Comparison of ENCODE assay signal across 14 mouse cellular contexts in genomic region chr4:131907912-131908311, GRCm38 (mm10). TPM values are rescaled to one million over a fixed set of nuclear protein-coding genes. Genes with fewer than 3 reads are reported as not detected.
DNase-seq lines count a peak whose midpoint lies in the region; ATAC-seq and TF ChIP-seq lines count a peak whose summit lies in the region.
"Had no signal": no experiment of that assay in that cellular context is flagged by ENCODE, and none has a peak within 500 bp of the region (broad histone marks: within the 10 kb centered on the region; RNA-seq: fewer than 3 reads in every experiment).

No protein-coding gene starts in this region.

- TF ChIP-seq CTCF in heart, postnatal 0 days (IDR thresholded peaks at IDR 0.05; ENCODE audit: low read depth) = peak; percentile 34; the same call in 1 of the 2 replicates
- TF ChIP-seq CTCF in lung, embryonic 14.5 days (IDR thresholded peaks at IDR 0.05; ENCODE audit: low read depth) = peak; percentile 57
- TF ChIP-seq CTCF in CH12.LX (conservative IDR thresholded peaks at IDR 0.05 in 1 of 2, IDR thresholded peaks at IDR 0.05 in 1 of 2; ENCODE audit: low read depth in 2 of 2, low read length in 2 of 2) = peak; percentile 8 to 24; a peak in 1 of 4 replicates

- no peak for ATAC-seq in heart, postnatal 0 days (ENCODE audit: insufficient read depth, low read depth)
- ATAC-seq in heart, embryonic 12.5 days (ENCODE audit: insufficient number of reproducible peaks, low FRiP score) = no peak
- no peak for ATAC-seq in lung, embryonic 14.5 days (ENCODE audit: insufficient read depth)

- H3K9me3 ChIP-seq in heart, postnatal 0 days (replicated peaks; ENCODE audit: control insufficient read depth, low read length) = no peaks in the 10 kb centered on the region
- peaks cover 7% of the 10 kb centered on the region; the same call in 1 of the 2 replicates for H3K9me3 ChIP-seq in heart, embryonic 12.5 days (replicated peaks)
- H3K9me3 ChIP-seq in lung, embryonic 14.5 days (ENCODE audit: low read depth, low read length) = no peaks in the 10 kb centered on the region
- peaks cover 5% of the 10 kb centered on the region for H3K9me3 ChIP-seq in CH12.LX (replicated peaks; ENCODE audit: low read length)
- H3K9me3 ChIP-seq: midbrain, embryonic 12.5 days had no signal

- peaks cover 5% of the 10 kb centered on the region; the same call in 1 of the 2 replicates for H3K4me1 ChIP-seq in heart, postnatal 0 days (ENCODE audit: control insufficient read depth, insufficient read depth)
- peaks cover 21% of the 10 kb centered on the region for H3K4me1 ChIP-seq in heart, embryonic 12.5 days (replicated peaks)
- H3K4me1 ChIP-seq in lung, embryonic 14.5 days (ENCODE audit: insufficient read depth) = 0 out of 2 replicates have a peak, but pooled peaks cover 4% of the 10 kb centered on the region
- peaks cover 0 to 8% of the 10 kb centered on the region in 2 experiments; a peak in 1 of 4 replicates for H3K4me1 ChIP-seq in CH12.LX (ENCODE audit: control insufficient read depth in 1 of 2, insufficient read depth in 2 of 2)

- in situ Hi-C loops in CH12.LX (cut with MboI; ENCODE audit: low pct_ligation_motif_present, low pct_unique_long_range_greater_than_20kb, low sequenced_read_pairs) = loop anchor here (10.0 kb wide), 1 partner anchor 167 kb away; the partner anchor contains the start of genes Epb41 and Gm10300

- H3K27ac ChIP-seq in heart, postnatal 0 days (ENCODE audit: low read depth) = no peak overlapping the region
- H3K27ac ChIP-seq in heart, embryonic 12.5 days (ENCODE audit: poor library complexity, severe bottlenecking) = no peak overlapping the region
- no peak overlapping the region for H3K27ac ChIP-seq in lung, embryonic 14.5 days (ENCODE audit: low read depth)
- no peak overlapping the region for H3K27ac ChIP-seq in CH12.LX (ENCODE audit: insufficient read depth, low read depth)
- H3K27ac ChIP-seq: midbrain, embryonic 12.5 days had no signal

- no peaks in the 10 kb centered on the region for H3K27me3 ChIP-seq in heart, postnatal 0 days (ENCODE audit: control insufficient read depth, insufficient read depth, low read length)
- peaks cover 9% of the 10 kb centered on the region for H3K27me3 ChIP-seq in heart, embryonic 12.5 days (replicated peaks)
- peaks cover 4% of the 10 kb centered on the region; the same call in 1 of the 2 replicates for H3K27me3 ChIP-seq in lung, embryonic 14.5 days (ENCODE audit: insufficient read depth, low read length)
- H3K27me3 ChIP-seq in CH12.LX (replicated peaks) = no peaks in the 10 kb centered on the region

- WGBS in heart, postnatal 0 days = 96% methylated on average over 3 of the region's 3 CpGs
- 94% methylated on average over 3 of the region's 3 CpGs for WGBS in heart, embryonic 12.5 days
- WGBS in lung, embryonic 14.5 days = 90% methylated on average over 3 of the region's 3 CpGs

- no peak; the same call in 1 of the 2 replicates for TF ChIP-seq RAD21 in CH12.LX (IDR thresholded peaks at IDR 0.05; ENCODE audit: low read depth, low read length)

- H3K4me2 ChIP-seq in heart, postnatal 0 days (ENCODE audit: low read depth, low read length) = no peak overlapping the region
- H3K4me2 ChIP-seq in heart, embryonic 12.5 days = no peak overlapping the region
- no peak overlapping the region for H3K4me2 ChIP-seq in lung, embryonic 14.5 days
- H3K4me2 ChIP-seq in CH12.LX (ENCODE audit: insufficient read depth, low read depth, poor library complexity, severe bottlenecking) = no peak overlapping the region
- H3K4me2 ChIP-seq: midbrain, embryonic 12.5 days had no signal

- no peak overlapping the region for H3K9ac ChIP-seq in heart, postnatal 0 days (replicated peaks; ENCODE audit: low read depth, low read length)
- no peak overlapping the region for H3K9ac ChIP-seq in heart, embryonic 12.5 days
- H3K9ac ChIP-seq in lung, embryonic 14.5 days = no peak overlapping the region
- H3K9ac ChIP-seq in CH12.LX (ENCODE audit: insufficient read depth, low read depth) = no peak overlapping the region
- H3K9ac ChIP-seq: midbrain, embryonic 12.5 days had no signal

- dilution Hi-C loops in CH12.LX (cut with MboI; ENCODE audit: extremely low pct_ligation_motif_present, extremely low pct_unique_long_range_greater_than_20kb, low sequenced_read_pairs) = no loop called here

- TF ChIP-seq POLR2A in CH12.LX (IDR thresholded peaks at IDR 0.05; ENCODE audit: low read depth, low read length) = no peak

- H3K4me3 ChIP-seq in heart, postnatal 0 days (ENCODE audit: low read depth, low read length) = no peak overlapping the region
- no peak overlapping the region for H3K4me3 ChIP-seq in heart, embryonic 12.5 days
- no peak overlapping the region for H3K4me3 ChIP-seq in lung, embryonic 14.5 days (ENCODE audit: low read depth, low read length)
- no peak overlapping the region for H3K4me3 ChIP-seq in CH12.LX (replicated peaks in 1 of 3; ENCODE audit: low read depth in 2 of 3, low read length in 2 of 3, poor library complexity in 1 of 3)
- H3K4me3 ChIP-seq: midbrain, embryonic 12.5 days had no signal

- TF ChIP-seq EP300 in heart, postnatal 0 days (IDR thresholded peaks at IDR 0.05; ENCODE audit: low read depth) = no peak
- no peak for TF ChIP-seq EP300 in CH12.LX (IDR thresholded peaks at IDR 0.05; ENCODE audit: low read length)

- no peak for DNase-seq in heart, postnatal 0 days (ENCODE audit: low spot score)
- DNase-seq in lung, embryonic 14.5 days = peak; percentile 41
- no peak for DNase-seq in lung, postnatal 25 days (ENCODE audit: low spot score)
- DNase-seq in CH12.LX (ENCODE audit: extremely low read depth) = no peak
- DNase-seq in induced T-regulatory cell, adult 2 months (ENCODE audit: low read depth) = peak; percentile 54
- DNase-seq in ovary, postnatal 36 days (ENCODE audit: low spot score) = no peak
- DNase-seq in right cerebral cortex, postnatal 14 days = no peak
- DNase-seq: cerebellum, adult 9-10 months; embryo, embryonic 11 days; heart, postnatal 14 days; spleen, adult 18-20 months had no signal

- H3K79me2 ChIP-seq in CH12.LX (replicated peaks; ENCODE audit: control insufficient read depth, extremely low read depth, insufficient read depth, poor library complexity, severe bottlenecking) = no peaks in the 10 kb centered on the region

- peaks cover 10% of the 10 kb centered on the region for H3K36me3 ChIP-seq in heart, postnatal 0 days (replicated peaks; ENCODE audit: control insufficient read depth, insufficient read depth, low read length)
- peaks cover 25% of the 10 kb centered on the region for H3K36me3 ChIP-seq in heart, embryonic 12.5 days
- H3K36me3 ChIP-seq in lung, embryonic 14.5 days (ENCODE audit: insufficient read depth) = peaks cover 22% of the 10 kb centered on the region; the same call in 1 of the 2 replicates
- H3K36me3 ChIP-seq in CH12.LX (replicated peaks in 1 of 2; ENCODE audit: control insufficient read depth in 1 of 2, insufficient read depth in 1 of 2, low read length in 1 of 2) = peaks cover 4 to 29% of the 10 kb centered on the region in 2 experiments

TF ChIP-seq in CH12.LX, 34 proteins besides CTCF, POLR2A, EP300 and RAD21:
- TF ChIP-seq GABPA (IDR thresholded peaks at IDR 0.05; ENCODE audit: insufficient replicate concordance, low read depth, low read length) (no peak), JUND (conservative IDR thresholded peaks at IDR 0.05; ENCODE audit: low read depth, low read length) (no peak), BHLHE40 (IDR thresholded peaks at IDR 0.05; ENCODE audit: low read depth, low read length) (no peak), RCOR1 (conservative IDR thresholded peaks at IDR 0.05; ENCODE audit: low read depth, low read length) (no peak), IRF4 (IDR thresholded peaks at IDR 0.05; ENCODE audit: low read depth, low read length) (no peak), MAFK (IDR thresholded peaks at IDR 0.05; ENCODE audit: insufficient replicate concordance, low read length) (no peak), CHD2 (IDR thresholded peaks at IDR 0.05; ENCODE audit: low read length) (no peak), ZNF384 (IDR thresholded peaks at IDR 0.05; ENCODE audit: low read depth, low read length) (no peak), KAT2A (IDR thresholded peaks at IDR 0.05; ENCODE audit: insufficient replicate concordance, low read length) (no peak), MYC (IDR thresholded peaks at IDR 0.05; ENCODE audit: low read depth, low read length) (no peak), HCFC1 (IDR thresholded peaks at IDR 0.05; ENCODE audit: low read depth, low read length) (no peak), SIN3A (IDR thresholded peaks at IDR 0.05; ENCODE audit: low read length) (no peak), MAZ (IDR thresholded peaks at IDR 0.05; ENCODE audit: low read depth, low read length) (no peak), ZMIZ1 (IDR thresholded peaks at IDR 0.05; ENCODE audit: low read depth, low read length) (no peak), USF1 (IDR thresholded peaks at IDR 0.05; ENCODE audit: low read depth, low read length) (no peak), MXI1 (IDR thresholded peaks at IDR 0.05; ENCODE audit: low read depth, low read length) (no peak), USF2 (conservative IDR thresholded peaks at IDR 0.05; ENCODE audit: low read depth, low read length) (no peak), SMC3 (IDR thresholded peaks at IDR 0.05; ENCODE audit: low read depth, low read length) (no peak), ETS1 (conservative IDR thresholded peaks at IDR 0.05; ENCODE audit: low read depth, low read length) (no peak), PAX5 (IDR thresholded peaks at IDR 0.05; ENCODE audit: low read length) (no peak)

RNA-seq across cellular contexts. Expression of gene Tmem200b, which starts 13.7 kb away (rescaled TPM):
- total RNA-seq in heart, postnatal 0 days (2014; rRNA removed; ENCODE audit: low replicate concordance) = 16.0 and 23.5 TPM in 2 replicates
- 0.60 and 0.97 TPM in 2 replicates for polyA plus RNA-seq in heart, postnatal 0 days (2015; fragmentation: Nextera tagmentation; extraction: Ambion mirVana)
- 6.9 and 8.2 TPM in 2 replicates for polyA plus RNA-seq in heart, embryonic 12.5 days (2016; fragmentation: Nextera tagmentation; extraction: Ambion mirVana)
- polyA plus RNA-seq in lung, embryonic 14.5 days (2014; fragmentation: Nextera tagmentation; extraction: Ambion mirVana) = 2.6 and 3.1 TPM in 2 replicates
- not detected in 2 replicates for total RNA-seq in CH12.LX (2012; rRNA removed)
- not detected in 2 replicates for total RNA-seq in CH12.LX (2014; rRNA removed)
- not detected in 2 replicates for polyA plus RNA-seq in CH12.LX (2012; ENCODE audit: insufficient read length, low read depth)
- polyA plus RNA-seq: liver, embryonic 16.5 days had no signal

RNA-seq across cellular contexts. Expression of gene Srsf4, which starts 34.5 kb away (rescaled TPM):
- total RNA-seq in heart, postnatal 0 days (2014; rRNA removed; ENCODE audit: low replicate concordance) = 14.3 and 17.1 TPM in 2 replicates
- 40.7 and 42.0 TPM in 2 replicates for polyA plus RNA-seq in heart, postnatal 0 days (2015; fragmentation: Nextera tagmentation; extraction: Ambion mirVana)
- polyA plus RNA-seq in heart, embryonic 12.5 days (2016; fragmentation: Nextera tagmentation; extraction: Ambion mirVana) = 86.1 and 87.1 TPM in 2 replicates
- polyA plus RNA-seq in lung, embryonic 14.5 days (2014; fragmentation: Nextera tagmentation; extraction: Ambion mirVana) = 122 and 131 TPM in 2 replicates
- total RNA-seq in CH12.LX (2012; rRNA removed) (47.2 and 54.4 TPM in 2 replicates), CH12.LX (2014; rRNA removed) (13.7 and 14.5 TPM in 2 replicates)
- polyA plus RNA-seq in CH12.LX (2012; ENCODE audit: insufficient read length, low read depth) = 101 and 105 TPM in 2 replicates

Comparison
In these comparisons a context has a peak if more than half of its experiments do, and no peak if none do; other contexts are left out.
1. DNase-seq: peak in lung, embryonic 14.5 days (single experiment) and induced T-regulatory cell, adult 2 months (single experiment); none in heart, postnatal 0 days (single experiment), lung, postnatal 25 days (single experiment), CH12.LX (single experiment), ovary, postnatal 36 days (single experiment) and right cerebral cortex, postnatal 14 days (single experiment).
2. Peak in every context shown above with its lines, with median percentiles within 50 percentile points of each other: CTCF ChIP-seq.